Comparison of ENCODE assay signal across 8 mouse cellular contexts in the genomic region with DNA sequence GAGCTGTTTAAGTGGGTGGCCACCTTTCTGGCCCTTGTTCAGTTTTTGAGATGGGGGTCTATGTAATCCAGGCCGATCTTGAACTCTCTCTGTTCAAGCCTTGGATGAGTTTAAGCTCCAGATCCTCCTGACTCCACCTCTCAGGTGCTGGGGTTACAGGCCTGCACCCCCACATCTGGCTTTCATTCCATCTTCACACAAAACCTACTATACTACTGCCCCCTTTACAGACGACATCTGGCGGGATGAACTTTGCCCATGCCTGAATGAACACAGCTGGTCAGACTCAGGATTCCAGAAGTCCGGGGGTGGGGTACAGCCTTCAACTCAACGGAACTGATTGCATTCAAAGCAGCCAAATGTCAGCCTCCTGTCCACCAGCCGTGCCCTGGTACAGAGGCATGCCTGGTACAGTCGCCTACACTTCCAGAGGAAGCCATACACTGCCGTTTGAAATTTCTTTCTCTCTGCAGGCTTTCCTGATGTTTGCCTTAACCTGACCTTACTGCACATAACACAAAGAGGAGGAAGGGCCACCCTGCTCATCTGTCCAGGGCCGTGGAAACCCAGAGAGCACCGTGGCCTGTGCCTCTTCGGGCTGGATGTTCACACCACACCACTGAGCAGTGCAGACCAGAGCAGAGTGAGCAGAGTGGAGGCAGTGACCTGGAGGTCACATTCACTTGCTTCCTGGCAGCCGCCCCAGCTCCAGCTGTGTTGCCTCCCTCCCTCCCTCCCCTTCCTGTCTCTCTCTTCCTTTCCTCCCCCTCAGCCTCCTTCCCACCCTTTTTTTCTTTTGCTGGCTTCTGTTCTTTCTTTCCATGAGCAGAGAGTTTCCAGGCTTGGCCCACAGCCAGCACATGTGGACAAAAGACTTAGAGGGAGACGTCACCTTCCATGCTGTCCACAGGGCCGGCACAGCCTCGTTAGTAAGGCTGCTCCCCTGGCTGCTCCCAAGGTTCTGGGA. TPM values are rescaled to one million over a fixed set of nuclear protein-coding genes. Genes with fewer than 3 reads are reported as not detected.
DNase-seq lines count a peak whose midpoint lies in the region; ATAC-seq and TF ChIP-seq lines count a peak whose summit lies in the region.

No protein-coding gene starts in this region.

- H3K4me2 ChIP-seq in hindbrain, embryonic 12.5 days (replicated peaks) = peak overlapping the region; percentile 29
- peak overlapping the region; percentile 8; the same call in 1 of the 2 replicates for H3K4me2 ChIP-seq in midbrain, embryonic 11.5 days
- H3K4me2 ChIP-seq in stomach, postnatal 0 days (replicated peaks; ENCODE audit: low read depth) = peak overlapping the region; percentile 20; the same call in 1 of the 2 replicates

- H3K4me3 ChIP-seq in hindbrain, embryonic 12.5 days = no peak overlapping the region
- H3K4me3 ChIP-seq in limb, embryonic 10.5 days = peak overlapping the region; percentile 27
- no peak overlapping the region for H3K4me3 ChIP-seq in midbrain, embryonic 11.5 days (ENCODE audit: low read depth, low read length)
- no peak overlapping the region for H3K4me3 ChIP-seq in stomach, postnatal 0 days (ENCODE audit: low read depth, low read length)

- H3K9me3 ChIP-seq in hindbrain, embryonic 12.5 days (replicated peaks) = no peaks in the 10 kb centered on the region
- no peaks in the 10 kb centered on the region for H3K9me3 ChIP-seq in limb, embryonic 10.5 days (replicated peaks)
- H3K9me3 ChIP-seq in midbrain, embryonic 11.5 days (ENCODE audit: control insufficient read depth, low read length) = no peaks in the 10 kb centered on the region
- H3K9me3 ChIP-seq in stomach, postnatal 0 days (ENCODE audit: control insufficient read depth, low read length) = no peaks in the 10 kb centered on the region

- 13% methylated on average over 15 of the region's 15 CpGs for WGBS in hindbrain, embryonic 12.5 days
- 14% methylated on average over 15 of the region's 15 CpGs for WGBS in limb, embryonic 10.5 days
- WGBS in midbrain, embryonic 11.5 days = 18% methylated on average over 15 of the region's 15 CpGs
- 13% methylated on average over 15 of the region's 15 CpGs for WGBS in stomach, postnatal 0 days

- H3K27me3 ChIP-seq in hindbrain, embryonic 12.5 days = no peaks in the 10 kb centered on the region
- no peaks in the 10 kb centered on the region for H3K27me3 ChIP-seq in limb, embryonic 10.5 days (ENCODE audit: low read depth, poor library complexity, severe bottlenecking)
- no peaks in the 10 kb centered on the region for H3K27me3 ChIP-seq in midbrain, embryonic 11.5 days (ENCODE audit: control insufficient read depth, insufficient read depth, low read length)
- H3K27me3 ChIP-seq in stomach, postnatal 0 days (ENCODE audit: control insufficient read depth, insufficient read depth, low read length) = no peaks in the 10 kb centered on the region

- no peak for TF ChIP-seq EP300 in stomach, postnatal 0 days (optimal IDR thresholded peaks at IDR 0.05)

- H3K9ac ChIP-seq in hindbrain, embryonic 12.5 days = 0 out of 2 replicates have a peak overlapping the region, but pooled peaks have one; percentile 28
- H3K9ac ChIP-seq in midbrain, embryonic 11.5 days (ENCODE audit: low read length) = peak overlapping the region; percentile 48
- H3K9ac ChIP-seq in stomach, postnatal 0 days (ENCODE audit: low read length) = no peak overlapping the region

- ATAC-seq in hindbrain, embryonic 12.5 days (ENCODE audit: low FRiP score) = peak; percentile 79
- ATAC-seq in midbrain, embryonic 11.5 days (ENCODE audit: low FRiP score) = peak; percentile 83
- ATAC-seq in stomach, postnatal 0 days (ENCODE audit: low FRiP score, low TSS enrichment) = peak; percentile 88
- ATAC-seq in megakaryocyte-erythroid progenitor cell, adult 5-6 weeks (replicated peaks; ENCODE audit: low FRiP score, low TSS enrichment, poor library complexity, severe bottlenecking) = no peak

- peak overlapping the region; percentile 82 for H3K27ac ChIP-seq in hindbrain, embryonic 12.5 days
- peak overlapping the region; percentile 90 for H3K27ac ChIP-seq in limb, embryonic 10.5 days
- peak overlapping the region; percentile 52 for H3K27ac ChIP-seq in midbrain, embryonic 11.5 days (ENCODE audit: low read depth, low read length)
- H3K27ac ChIP-seq in stomach, postnatal 0 days (replicated peaks) = peak overlapping the region; percentile 76

- peak; percentile 17 for DNase-seq in 416B (ENCODE audit: low read depth)
- peak; percentile 79 for DNase-seq in adrenal gland, postnatal 14 days
- peak; percentile 88 for DNase-seq in gastrocnemius, adult 18-20 months (ENCODE audit: low spot score)
- DNase-seq in limb, embryonic 10.5 days (ENCODE audit: low spot score) = peak; percentile 74
- DNase-seq in midbrain, embryonic 11.5 days (ENCODE audit: low spot score, missing footprints) = peak; percentile 93
- peak; percentile 78 for DNase-seq in stomach, postnatal 0 days (ENCODE audit: low spot score)

- peaks cover 74% of the 10 kb centered on the region for H3K4me1 ChIP-seq in hindbrain, embryonic 12.5 days
- peaks cover 82% of the 10 kb centered on the region for H3K4me1 ChIP-seq in limb, embryonic 10.5 days
- peaks cover 61% of the 10 kb centered on the region for H3K4me1 ChIP-seq in midbrain, embryonic 11.5 days (ENCODE audit: control insufficient read depth, insufficient read depth, low read length)
- H3K4me1 ChIP-seq in stomach, postnatal 0 days (replicated peaks; ENCODE audit: control insufficient read depth, insufficient read depth) = peaks cover 17% of the 10 kb centered on the region

- TF ChIP-seq CTCF in stomach, postnatal 0 days (IDR thresholded peaks at IDR 0.05; ENCODE audit: low read depth) = no peak

- no peaks in the 10 kb centered on the region for H3K36me3 ChIP-seq in hindbrain, embryonic 12.5 days
- H3K36me3 ChIP-seq in limb, embryonic 10.5 days = peaks cover 11% of the 10 kb centered on the region
- no peaks in the 10 kb centered on the region for H3K36me3 ChIP-seq in midbrain, embryonic 11.5 days (ENCODE audit: control insufficient read depth, insufficient read depth, low read length)
- H3K36me3 ChIP-seq in stomach, postnatal 0 days (ENCODE audit: control insufficient read depth, insufficient read depth, low read length) = no peaks in the 10 kb centered on the region

RNA-seq across cellular contexts. Expression of gene Dennd2a, which starts 14.8 kb away (rescaled TPM):
- total RNA-seq in adrenal gland, postnatal 14 days (2021) = 11.7 and 14.4 TPM in 2 replicates
- total RNA-seq in gastrocnemius, adult 18-20 months (2021) = 1 to 10 TPM; 2.8 to 3.1 TPM
- 49.0 TPM in 2 replicates for polyA plus RNA-seq in hindbrain, embryonic 12.5 days (2016; fragmentation: Nextera tagmentation; extraction: Ambion mirVana)
- 33.9 and 40.7 TPM in 2 replicates for polyA plus RNA-seq in limb, embryonic 10.5 days (2016; fragmentation: Nextera tagmentation; extraction: Ambion mirVana)
- polyA plus RNA-seq in midbrain, embryonic 11.5 days (2014; fragmentation: Nextera tagmentation; extraction: Ambion mirVana) = 44.9 and 49.3 TPM in 2 replicates
- 4.7 TPM in 2 replicates for polyA plus RNA-seq in stomach, postnatal 0 days (2015; fragmentation: Nextera tagmentation; extraction: Ambion mirVana)
- not detected in 2 replicates for total RNA-seq in megakaryocyte-erythroid progenitor cell, adult 5-6 weeks (2014; fragmentation: Nextera tagmentation)
- total RNA-seq in megakaryocyte-erythroid progenitor cell, adult 5-6 weeks (2017) = not detected in 2 replicates

RNA-seq across cellular contexts. Expression of gene Adck2, which starts 30.8 kb away (rescaled TPM):
- 23.5 and 28.0 TPM in 2 replicates for total RNA-seq in adrenal gland, postnatal 14 days (2021)
- total RNA-seq in gastrocnemius, adult 18-20 months (2021) = 1 to 10 TPM; 4.3 to 4.9 TPM
- polyA plus RNA-seq in hindbrain, embryonic 12.5 days (2016; fragmentation: Nextera tagmentation; extraction: Ambion mirVana) = 39.5 and 40.4 TPM in 2 replicates
- polyA plus RNA-seq in limb, embryonic 10.5 days (2016; fragmentation: Nextera tagmentation; extraction: Ambion mirVana) = 17.3 and 25.6 TPM in 2 replicates
- polyA plus RNA-seq in midbrain, embryonic 11.5 days (2014; fragmentation: Nextera tagmentation; extraction: Ambion mirVana) = 25.5 and 28.4 TPM in 2 replicates
- 22.0 and 24.4 TPM in 2 replicates for polyA plus RNA-seq in stomach, postnatal 0 days (2015; fragmentation: Nextera tagmentation; extraction: Ambion mirVana)
- total RNA-seq in megakaryocyte-erythroid progenitor cell, adult 5-6 weeks (2014; fragmentation: Nextera tagmentation) = 12.0 and 39.5 TPM in 2 replicates
- 7.6 and 11.8 TPM in 2 replicates for total RNA-seq in megakaryocyte-erythroid progenitor cell, adult 5-6 weeks (2017)

RNA-seq across cellular contexts. Expression of gene Gm42420, which starts 42.6 kb away (rescaled TPM):
- total RNA-seq in adrenal gland, postnatal 14 days (2021) = 1.5 and 1.8 TPM in 2 replicates
- total RNA-seq in gastrocnemius, adult 18-20 months (2021) = 1 to 10 TPM in 1 of 2 experiments, not detected in 1; 1.3 TPM
- 0.65 TPM in 1 of 2 replicates, not detected in the other for polyA plus RNA-seq in hindbrain, embryonic 12.5 days (2016; fragmentation: Nextera tagmentation; extraction: Ambion mirVana)
- polyA plus RNA-seq in limb, embryonic 10.5 days (2016; fragmentation: Nextera tagmentation; extraction: Ambion mirVana) = 0.79 and 1.7 TPM in 2 replicates
- 0.51 and 1.1 TPM in 2 replicates for polyA plus RNA-seq in midbrain, embryonic 11.5 days (2014; fragmentation: Nextera tagmentation; extraction: Ambion mirVana)
- 0.63 and 1.4 TPM in 2 replicates for polyA plus RNA-seq in stomach, postnatal 0 days (2015; fragmentation: Nextera tagmentation; extraction: Ambion mirVana)
- total RNA-seq in megakaryocyte-erythroid progenitor cell, adult 5-6 weeks (2014; fragmentation: Nextera tagmentation) = 0.96 and 2.5 TPM in 2 replicates
- total RNA-seq in megakaryocyte-erythroid progenitor cell, adult 5-6 weeks (2017) = not detected in 2 replicates

RNA-seq across cellular contexts. Expression of gene Ndufb2, which starts 49.5 kb away (rescaled TPM):
- 288 and 312 TPM in 2 replicates for total RNA-seq in adrenal gland, postnatal 14 days (2021)
- total RNA-seq in gastrocnemius, adult 18-20 months (2021) = 100 to 1,000 TPM; 383 to 422 TPM
- polyA plus RNA-seq in hindbrain, embryonic 12.5 days (2016; fragmentation: Nextera tagmentation; extraction: Ambion mirVana) = 255 and 307 TPM in 2 replicates
- 290 and 296 TPM in 2 replicates for polyA plus RNA-seq in limb, embryonic 10.5 days (2016; fragmentation: Nextera tagmentation; extraction: Ambion mirVana)
- 234 and 271 TPM in 2 replicates for polyA plus RNA-seq in midbrain, embryonic 11.5 days (2014; fragmentation: Nextera tagmentation; extraction: Ambion mirVana)
- polyA plus RNA-seq in stomach, postnatal 0 days (2015; fragmentation: Nextera tagmentation; extraction: Ambion mirVana) = 419 and 461 TPM in 2 replicates
- 159 and 176 TPM in 2 replicates for total RNA-seq in megakaryocyte-erythroid progenitor cell, adult 5-6 weeks (2014; fragmentation: Nextera tagmentation)
- total RNA-seq in megakaryocyte-erythroid progenitor cell, adult 5-6 weeks (2017) = 65.9 and 71.6 TPM in 2 replicates

Comparison
In these comparisons a context has a peak if more than half of its experiments do, and no peak if none do; other contexts are left out.
1. DNase-seq: peak in every context shown above with its lines; median percentile 93 in midbrain, embryonic 11.5 days; 88 in gastrocnemius, adult 18-20 months; 79 in adrenal gland, postnatal 14 days; 78 in stomach, postnatal 0 days; 74 in limb, embryonic 10.5 days; 17 in 416B.